ENCODE assay signal across 19 mouse cellular contexts in the genomic region with DNA sequence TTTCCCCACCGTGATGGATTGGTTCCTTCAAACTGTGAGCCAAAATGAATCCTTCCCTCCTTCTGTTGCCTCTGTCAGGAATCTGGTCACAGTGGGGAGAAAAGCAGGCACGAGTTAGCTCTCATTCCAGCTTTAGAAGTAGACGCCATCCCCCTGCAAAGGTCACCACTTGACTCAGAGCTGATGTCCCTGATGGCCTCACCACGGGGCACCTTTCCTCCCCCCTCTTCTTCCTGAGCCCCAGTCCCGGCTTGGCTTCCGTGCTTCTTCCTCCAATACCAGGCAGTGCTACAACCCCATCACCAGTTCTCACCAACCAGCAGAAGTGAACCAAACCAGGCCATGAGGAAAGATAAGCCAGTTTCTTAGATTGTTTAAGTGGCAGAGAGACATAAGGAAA. TPM values are rescaled to one million over a fixed set of nuclear protein-coding genes. Genes with fewer than 3 reads are reported as not detected.
DNase-seq lines count a peak whose midpoint lies in the region; ATAC-seq lines count a peak whose summit lies in the region.
"Had no signal": no experiment of that assay in that cellular context is flagged by ENCODE, and none has a peak within 500 bp of the region (broad histone marks: within the 10 kb centered on the region; RNA-seq: fewer than 3 reads in every experiment).

No protein-coding gene starts in this region.

- DNase-seq in forebrain, embryonic 10.5 days (ENCODE audit: extremely low spot score, low spot score), result no peak
- no peak for DNase-seq in heart, adult 8-10 months (ENCODE audit: low spot score)
- no peak for DNase-seq in hindbrain, embryonic 11.5 days (ENCODE audit: low spot score)
- DNase-seq: adrenal gland, adult 2 months; gastrocnemius, postnatal 36 days; kidney, adult 2 months; lung, postnatal 4 days; midbrain, embryonic 14.5 days; right cerebral cortex, postnatal 14 days; thymus, adult 2 months; thymus, postnatal 4 days had no signal

- no peak for ATAC-seq in forebrain, embryonic 16.5 days
- ATAC-seq in heart, embryonic 12.5 days (ENCODE audit: insufficient number of reproducible peaks, low FRiP score), result no peak
- ATAC-seq in hindbrain, embryonic 16.5 days, result no peak
- ATAC-seq in hindbrain, embryonic 11.5 days (ENCODE audit: low FRiP score), result no peak

- H3K36me3 ChIP-seq in forebrain, embryonic 16.5 days (ENCODE audit: control insufficient read depth, insufficient read depth), result no peaks in the 10 kb centered on the region
- H3K36me3 ChIP-seq in forebrain, embryonic 10.5 days (replicated peaks), result no peaks in the 10 kb centered on the region
- peaks cover 83% of the 10 kb centered on the region for H3K36me3 ChIP-seq in heart, embryonic 12.5 days
- H3K36me3 ChIP-seq in hindbrain, embryonic 16.5 days (ENCODE audit: control insufficient read depth, insufficient read depth, low read length), result no peaks in the 10 kb centered on the region
- H3K36me3 ChIP-seq in hindbrain, embryonic 11.5 days (ENCODE audit: control insufficient read depth, insufficient read depth, low read length), result no peaks in the 10 kb centered on the region
- H3K36me3 ChIP-seq: embryonic facial prominence, embryonic 12.5 days; hindbrain, embryonic 12.5 days had no signal

- H3K4me2 ChIP-seq in forebrain, embryonic 16.5 days (ENCODE audit: low read length), result no peak overlapping the region
- peak overlapping the region; percentile 31; the same call in 1 of the 2 replicates for H3K4me2 ChIP-seq in heart, embryonic 12.5 days
- no peak overlapping the region for H3K4me2 ChIP-seq in hindbrain, embryonic 16.5 days (ENCODE audit: low read length)
- H3K4me2 ChIP-seq in hindbrain, embryonic 11.5 days (replicated peaks; ENCODE audit: low read depth, low read length), result no peak overlapping the region
- H3K4me2 ChIP-seq: embryonic facial prominence, embryonic 12.5 days; hindbrain, embryonic 12.5 days had no signal

- H3K27ac ChIP-seq in forebrain, embryonic 16.5 days (ENCODE audit: low read length), result peak overlapping the region; percentile 31
- H3K27ac ChIP-seq in forebrain, embryonic 10.5 days, result no peak overlapping the region
- H3K27ac ChIP-seq in heart, embryonic 12.5 days (ENCODE audit: poor library complexity, severe bottlenecking), result peak overlapping the region; percentile 54
- H3K27ac ChIP-seq in hindbrain, embryonic 16.5 days (ENCODE audit: low read depth, low read length), result 0 out of 2 replicates have a peak overlapping the region, but pooled peaks have one; percentile 3
- no peak overlapping the region for H3K27ac ChIP-seq in hindbrain, embryonic 11.5 days (ENCODE audit: low read depth, low read length)
- H3K27ac ChIP-seq: embryonic facial prominence, embryonic 12.5 days; hindbrain, embryonic 12.5 days; kidney, postnatal 0 days; stomach, postnatal 0 days had no signal

- H3K9ac ChIP-seq in forebrain, embryonic 16.5 days (replicated peaks; ENCODE audit: low read depth, low read length), result no peak overlapping the region
- peak overlapping the region; percentile 2; the same call in 1 of the 2 replicates for H3K9ac ChIP-seq in heart, embryonic 12.5 days
- no peak overlapping the region for H3K9ac ChIP-seq in hindbrain, embryonic 16.5 days (ENCODE audit: low read depth, low read length)
- H3K9ac ChIP-seq in hindbrain, embryonic 11.5 days (ENCODE audit: low read depth, low read length), result no peak overlapping the region
- H3K9ac ChIP-seq: embryonic facial prominence, embryonic 12.5 days; hindbrain, embryonic 12.5 days had no signal

- 77% methylated on average over 6 of the region's 6 CpGs for WGBS in forebrain, embryonic 16.5 days
- WGBS in forebrain, embryonic 10.5 days, result 81% methylated on average over 6 of the region's 6 CpGs
- WGBS in heart, embryonic 12.5 days, result 50% methylated on average over 6 of the region's 6 CpGs
- WGBS in hindbrain, embryonic 16.5 days, result 80% methylated on average over 6 of the region's 6 CpGs
- 76% methylated on average over 6 of the region's 6 CpGs for WGBS in hindbrain, embryonic 11.5 days

- H3K27me3 ChIP-seq in forebrain, embryonic 16.5 days (replicated peaks; ENCODE audit: control insufficient read depth, insufficient read depth, low read length), result no peaks in the 10 kb centered on the region
- H3K27me3 ChIP-seq in forebrain, embryonic 10.5 days (ENCODE audit: poor library complexity, severe bottlenecking), result peaks cover 8% of the 10 kb centered on the region; the same call in 1 of the 2 replicates
- no peaks in the 10 kb centered on the region for H3K27me3 ChIP-seq in heart, embryonic 12.5 days (replicated peaks)
- no peaks in the 10 kb centered on the region for H3K27me3 ChIP-seq in hindbrain, embryonic 16.5 days (replicated peaks; ENCODE audit: control insufficient read depth, insufficient read depth, low read length)
- H3K27me3 ChIP-seq in hindbrain, embryonic 11.5 days (ENCODE audit: control insufficient read depth, insufficient read depth, low read length), result no peaks in the 10 kb centered on the region; the same call in 1 of the 2 replicates
- H3K27me3 ChIP-seq: embryonic facial prominence, embryonic 12.5 days had no signal

- H3K4me3 ChIP-seq in forebrain, embryonic 16.5 days (replicated peaks; ENCODE audit: low read length), result no peak overlapping the region
- H3K4me3 ChIP-seq in forebrain, embryonic 10.5 days, result no peak overlapping the region
- H3K4me3 ChIP-seq in heart, embryonic 12.5 days, result no peak overlapping the region
- H3K4me3 ChIP-seq in hindbrain, embryonic 16.5 days (ENCODE audit: low read length), result no peak overlapping the region
- no peak overlapping the region for H3K4me3 ChIP-seq in hindbrain, embryonic 11.5 days (ENCODE audit: low read depth, low read length)
- H3K4me3 ChIP-seq: embryonic facial prominence, embryonic 12.5 days; hindbrain, embryonic 12.5 days had no signal

- H3K9me3 ChIP-seq in forebrain, embryonic 16.5 days (ENCODE audit: control insufficient read depth, low read length), result no peaks in the 10 kb centered on the region
- H3K9me3 ChIP-seq in forebrain, embryonic 10.5 days, result no peaks in the 10 kb centered on the region
- no peaks in the 10 kb centered on the region for H3K9me3 ChIP-seq in heart, embryonic 12.5 days (replicated peaks)
- H3K9me3 ChIP-seq in hindbrain, embryonic 16.5 days (ENCODE audit: control insufficient read depth, low read length), result no peaks in the 10 kb centered on the region
- H3K9me3 ChIP-seq in hindbrain, embryonic 11.5 days (ENCODE audit: control insufficient read depth, low read length), result no peaks in the 10 kb centered on the region
- H3K9me3 ChIP-seq: embryonic facial prominence, embryonic 12.5 days had no signal

- H3K4me1 ChIP-seq in forebrain, embryonic 16.5 days (replicated peaks; ENCODE audit: control insufficient read depth, insufficient read depth, low read length), result peaks cover 11% of the 10 kb centered on the region
- H3K4me1 ChIP-seq in forebrain, embryonic 10.5 days, result peaks cover 19% of the 10 kb centered on the region
- H3K4me1 ChIP-seq in heart, embryonic 12.5 days (replicated peaks), result peaks cover 92% of the 10 kb centered on the region
- H3K4me1 ChIP-seq in hindbrain, embryonic 16.5 days (ENCODE audit: control insufficient read depth, insufficient read depth, low read depth, low read length), result peaks cover 7% of the 10 kb centered on the region
- no peaks in the 10 kb centered on the region for H3K4me1 ChIP-seq in hindbrain, embryonic 11.5 days (replicated peaks; ENCODE audit: control insufficient read depth, insufficient read depth, low read length)

RNA-seq across cellular contexts. Expression of gene Mical2, which starts 16.9 kb away (rescaled TPM):
- 10.0 and 11.1 TPM in 2 replicates for polyA plus RNA-seq in forebrain, embryonic 16.5 days (2015; fragmentation: Nextera tagmentation; extraction: Ambion mirVana)
- 0.87 and 0.88 TPM in 2 replicates for polyA plus RNA-seq in forebrain, embryonic 10.5 days (2016; fragmentation: Nextera tagmentation; extraction: Ambion mirVana)
- polyA plus RNA-seq in heart, embryonic 12.5 days (2016; fragmentation: Nextera tagmentation; extraction: Ambion mirVana), result 156 and 163 TPM in 2 replicates
- total RNA-seq in heart, adult 8-10 months (2022), result 100 to 1,000 TPM in 1 of 4 experiments, 10 to 100 TPM in 3; 82.0 to 100 (median 95.6) TPM
- 6.0 and 7.2 TPM in 2 replicates for polyA plus RNA-seq in hindbrain, embryonic 16.5 days (2015; fragmentation: Nextera tagmentation; extraction: Ambion mirVana)
- 1.2 and 1.7 TPM in 2 replicates for polyA plus RNA-seq in hindbrain, embryonic 11.5 days (2014; fragmentation: Nextera tagmentation; extraction: Ambion mirVana)
- total RNA-seq: MEL had no signal

Comparison
In these comparisons a context has a peak if more than half of its experiments do, and no peak if none do; other contexts are left out.
1. H3K27ac ChIP-seq: peak in forebrain, embryonic 16.5 days (single experiment), heart, embryonic 12.5 days (single experiment) and hindbrain, embryonic 16.5 days (single experiment); none in forebrain, embryonic 10.5 days (single experiment) and hindbrain, embryonic 11.5 days (single experiment).
2. RNA of gene Mical2, which starts 16.9 kb away (polyA plus RNA-seq): 156 to 163 TPM in heart, embryonic 12.5 days; 10.0 to 11.1 TPM in forebrain, embryonic 16.5 days, 6.0 to 7.2 TPM in hindbrain, embryonic 16.5 days, 1.2 to 1.7 TPM in hindbrain, embryonic 11.5 days and 0.87 to 0.88 TPM in forebrain, embryonic 10.5 days; every median in the first group is over 10 times any median in the second.